Mouse (Mus musculus) erythroblast, embryonic 14.5 days (primary cell): ENCODE data around the gene Trim39.

Experiments
- GATA1 ChIP-seq: IDR thresholded peaks from 2 replicates; pipeline ENCODE4 v1.6.1; 2012; ENCODE audit warnings: low read length, inconsistent platforms, mixed read lengths
- TAL1 ChIP-seq: IDR thresholded peaks from 3 replicates; pipeline ENCODE4 v1.6.1; 2012; ENCODE audit warnings: low read length, inconsistent platforms, mixed read lengths

GRCm38 (mm10) chr17:36253087-36253600 lies 18.9 kb downstream of the Trim39 start:
- TF ChIP-seq TAL1 (no peak), GATA1 (no peak)
